In the genomic region with DNA sequence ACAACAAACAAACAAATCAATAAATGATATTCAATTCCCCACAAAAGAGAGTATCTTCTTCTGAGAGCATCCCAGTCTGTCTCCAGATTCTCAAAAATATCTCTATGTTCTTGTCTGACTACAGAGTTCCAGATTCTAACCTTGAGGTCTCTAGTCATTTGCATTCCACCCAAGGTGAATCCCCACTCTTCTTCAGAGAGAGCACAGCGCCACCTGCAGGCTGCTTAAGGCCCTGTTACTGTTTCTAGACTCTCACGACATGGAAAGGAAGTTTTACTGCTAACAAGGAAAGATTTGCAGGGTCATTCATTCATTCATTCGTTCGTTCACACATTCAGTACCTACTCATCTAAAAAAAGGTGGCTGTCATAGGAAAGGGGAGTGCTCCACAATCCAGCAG, we compare ENCODE assay signal across 10 mouse cellular contexts.
A peak's percentile ranks its signal among the peaks of the same experiment; 100 is the strongest.
DNase-seq lines count a peak whose midpoint lies in the region; TF ChIP-seq lines count a peak whose summit lies in the region.
"Had no signal": no experiment of that assay in that cellular context is flagged by ENCODE, and none has a peak within 500 bp of the region (broad histone marks: within the 10 kb centered on the region; RNA-seq: fewer than 3 reads in every experiment).

No protein-coding gene starts in this region.

- no peak for TF ChIP-seq POLR2A in heart, adult 2 months (IDR thresholded peaks at IDR 0.05; ENCODE audit: insufficient read depth, low read depth, low read length)
- no peak for TF ChIP-seq POLR2A in testis, adult 2 months (IDR thresholded peaks at IDR 0.05; ENCODE audit: control insufficient read depth, low read depth, low read length)

- no peak for TF ChIP-seq EP300 in heart, adult 2 months (IDR thresholded peaks at IDR 0.05; ENCODE audit: insufficient read depth, low read depth, low read length)

- H3K4me1 ChIP-seq in heart, adult 2 months (ENCODE audit: control insufficient read depth, insufficient read depth, low read length): no peaks in the 10 kb centered on the region
- H3K4me1 ChIP-seq in heart, embryonic 10.5 days: peaks cover 8% of the 10 kb centered on the region; the same call in 1 of the 2 replicates
- no peaks in the 10 kb centered on the region for H3K4me1 ChIP-seq in testis, adult 2 months (ENCODE audit: control insufficient read depth, insufficient read depth, low read length)
- peaks cover 12% of the 10 kb centered on the region for H3K4me1 ChIP-seq in embryonic facial prominence, embryonic 10.5 days

- H3K36me3 ChIP-seq in heart, adult 2 months (ENCODE audit: control insufficient read depth, insufficient read depth, low read length): no peaks in the 10 kb centered on the region
- H3K36me3 ChIP-seq in heart, embryonic 10.5 days: no peaks in the 10 kb centered on the region
- H3K36me3 ChIP-seq in testis, adult 2 months (ENCODE audit: control insufficient read depth, insufficient read depth, low read length): no peaks in the 10 kb centered on the region
- no peaks in the 10 kb centered on the region for H3K36me3 ChIP-seq in embryonic facial prominence, embryonic 10.5 days (replicated peaks)
- H3K36me3 ChIP-seq: heart, embryonic 15.5 days; limb, embryonic 15.5 days had no signal

- no peak overlapping the region for H3K27ac ChIP-seq in heart, adult 2 months
- H3K27ac ChIP-seq in heart, embryonic 10.5 days: no peak overlapping the region
- H3K27ac ChIP-seq in testis, adult 2 months (ENCODE audit: control insufficient read depth, insufficient read depth, low read depth, low read length): no peak overlapping the region
- H3K27ac ChIP-seq in embryonic facial prominence, embryonic 10.5 days (replicated peaks): no peak overlapping the region
- H3K27ac ChIP-seq: heart, embryonic 15.5 days; limb, embryonic 15.5 days had no signal

- no peaks in the 10 kb centered on the region for H3K9me3 ChIP-seq in heart, embryonic 10.5 days
- H3K9me3 ChIP-seq in embryonic facial prominence, embryonic 10.5 days: peaks cover 5% of the 10 kb centered on the region; the same call in 1 of the 2 replicates
- H3K9me3 ChIP-seq: heart, embryonic 15.5 days; limb, embryonic 15.5 days had no signal

- H3K9ac ChIP-seq in heart, adult 2 months (ENCODE audit: low read depth, low read length): no peak overlapping the region
- H3K9ac ChIP-seq: heart, embryonic 15.5 days; limb, embryonic 15.5 days had no signal

- H3K79me2 ChIP-seq in heart, adult 2 months (replicated peaks; ENCODE audit: control insufficient read depth, insufficient read depth, low read length): no peaks in the 10 kb centered on the region

- TF ChIP-seq CTCF in heart, adult 2 months (IDR thresholded peaks at IDR 0.05): peak; percentile 73
- peak; percentile 37; the same call in 1 of the 2 replicates for TF ChIP-seq CTCF in testis, adult 2 months (IDR thresholded peaks at IDR 0.05; ENCODE audit: control insufficient read depth, insufficient read depth, insufficient replicate concordance, low read depth, low read length)

- DNase-seq in heart, adult 2 months: no peak
- DNase-seq in heart, embryonic 10.5 days (ENCODE audit: low spot score): no peak
- no peak for DNase-seq in testis, postnatal 14 days (ENCODE audit: low spot score)
- peak; percentile 34 for DNase-seq in embryonic facial prominence, embryonic 10.5 days (ENCODE audit: low spot score)
- peak; percentile 41 to 42 for DNase-seq in thymus, postnatal 36 days
- DNase-seq in urinary bladder, postnatal 10 days (ENCODE audit: low spot score): no peak
- no peak for DNase-seq in right cerebral cortex, postnatal 36 days (ENCODE audit: low spot score in 2 of 2)

- WGBS in heart, adult 2 months: 53% methylated on average over 4 of the region's 4 CpGs
- WGBS in heart, embryonic 10.5 days: 49% methylated on average over 4 of the region's 4 CpGs
- WGBS in embryonic facial prominence, embryonic 10.5 days: 61% methylated on average over 4 of the region's 4 CpGs

- intact Hi-C loops in heart, adult 2 months (cut with DNase I): loop anchor here (5.0 to 10.0 kb wide), 4 partner anchors 90 to 710 kb away; no protein-coding TSS in a partner anchor

- H3K4me3 ChIP-seq in heart, adult 2 months: no peak overlapping the region
- no peak overlapping the region for H3K4me3 ChIP-seq in heart, embryonic 10.5 days
- H3K4me3 ChIP-seq in testis, adult 2 months (ENCODE audit: control insufficient read depth, low read depth, low read length): no peak overlapping the region
- no peak overlapping the region for H3K4me3 ChIP-seq in embryonic facial prominence, embryonic 10.5 days
- H3K4me3 ChIP-seq: heart, embryonic 15.5 days; limb, embryonic 15.5 days had no signal

- no peaks in the 10 kb centered on the region for H3K27me3 ChIP-seq in heart, adult 2 months (ENCODE audit: control insufficient read depth, insufficient read depth, low read length)
- peaks cover 35% of the 10 kb centered on the region for H3K27me3 ChIP-seq in heart, embryonic 10.5 days (ENCODE audit: insufficient read depth, poor library complexity, severe bottlenecking)
- H3K27me3 ChIP-seq in testis, adult 2 months (ENCODE audit: control insufficient read depth, insufficient read depth, low read length): no peaks in the 10 kb centered on the region
- H3K27me3 ChIP-seq in embryonic facial prominence, embryonic 10.5 days (replicated peaks; ENCODE audit: low read depth, poor library complexity, severe bottlenecking): peaks cover 62% of the 10 kb centered on the region

Comparison
In these comparisons a context has a peak if more than half of its experiments do, and no peak if none do; other contexts are left out.
1. DNase-seq: peak in embryonic facial prominence, embryonic 10.5 days (single experiment) and thymus, postnatal 36 days (2 of 2); none in heart, adult 2 months (0 of 2), heart, embryonic 10.5 days (single experiment), testis, postnatal 14 days (single experiment), urinary bladder, postnatal 10 days (single experiment) and right cerebral cortex, postnatal 36 days (0 of 2).